Mouse (Mus musculus) WW6 (cell line): ENCODE measurements around the gene Nav2.
A peak's percentile ranks its signal among the peaks of the same experiment; 100 is the strongest.

Experiments used
- DNase-seq: peaks from one replicate; pipeline ENCODE4 v3.0.0-alpha.2; 2013; ENCODE audit warnings: low read depth, low spot score

The Nav2 gene

GRCm38 (mm10) chr7:49511820-49512453 lies 603.4 kb downstream of the Nav2 start:
- no peak for DNase-seq

GRCm38 (mm10) chr7:49513763-49514437 lies 605.4 kb downstream of the Nav2 start:
- DNase-seq, result no peak

- DNase-seq, result no peak
Observed at GRCm38 (mm10) chr7:49515012-49515411, 606.5 kb downstream of the Nav2 start.

- DNase-seq, result no peak
Observed at GRCm38 (mm10) chr7:49520504-49520903, 612.0 kb downstream of the Nav2 start.

GRCm38 (mm10) chr7:49521349-49521748 lies 612.8 kb downstream of the Nav2 start:
- DNase-seq, result no peak

- DNase-seq, result no peak
Observed at GRCm38 (mm10) chr7:49521976-49522375, 613.5 kb downstream of the Nav2 start.

DNA sequence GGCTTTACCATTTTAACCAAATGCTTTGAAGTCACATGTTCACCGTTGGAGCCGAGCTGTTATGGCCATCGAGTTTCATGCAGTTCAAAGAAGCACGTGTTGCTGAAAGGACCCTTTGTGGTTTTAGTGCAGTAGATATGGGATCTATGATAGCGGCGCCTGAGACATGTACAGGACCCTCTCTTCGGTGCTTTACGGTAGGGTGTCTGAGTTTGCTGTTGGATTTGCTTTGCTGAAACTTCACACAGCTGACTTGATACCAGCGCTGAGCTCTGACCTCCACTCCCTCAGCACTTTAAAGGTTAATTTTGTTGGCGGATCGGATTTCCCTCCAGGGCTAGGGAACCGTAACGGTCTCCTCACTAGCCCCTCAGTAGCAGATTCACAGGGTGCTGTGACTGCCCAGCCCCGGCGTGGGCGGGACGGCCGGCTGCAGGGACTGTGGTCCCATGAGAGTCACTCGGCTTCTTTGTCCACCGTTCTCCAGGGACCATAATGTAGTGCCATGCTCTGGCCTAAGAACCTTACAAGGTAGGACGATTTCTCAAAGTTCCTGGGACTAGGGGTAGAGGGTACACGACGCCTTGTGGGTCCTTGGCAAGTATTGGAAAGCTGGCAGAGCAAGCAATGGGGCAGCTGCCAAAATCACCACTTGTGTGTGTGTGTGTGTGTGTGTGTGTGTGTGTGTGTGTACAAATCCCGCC lies 614.0 kb downstream of the Nav2 start:
- peak; percentile 16 for DNase-seq

- DNase-seq, result no peak
Observed at GRCm38 (mm10) chr7:49523115-49523445, 614.6 kb downstream of the Nav2 start.

- no peak for DNase-seq
Observed at GRCm38 (mm10) chr7:49523729-49524128, 615.2 kb downstream of the Nav2 start.

DNA sequence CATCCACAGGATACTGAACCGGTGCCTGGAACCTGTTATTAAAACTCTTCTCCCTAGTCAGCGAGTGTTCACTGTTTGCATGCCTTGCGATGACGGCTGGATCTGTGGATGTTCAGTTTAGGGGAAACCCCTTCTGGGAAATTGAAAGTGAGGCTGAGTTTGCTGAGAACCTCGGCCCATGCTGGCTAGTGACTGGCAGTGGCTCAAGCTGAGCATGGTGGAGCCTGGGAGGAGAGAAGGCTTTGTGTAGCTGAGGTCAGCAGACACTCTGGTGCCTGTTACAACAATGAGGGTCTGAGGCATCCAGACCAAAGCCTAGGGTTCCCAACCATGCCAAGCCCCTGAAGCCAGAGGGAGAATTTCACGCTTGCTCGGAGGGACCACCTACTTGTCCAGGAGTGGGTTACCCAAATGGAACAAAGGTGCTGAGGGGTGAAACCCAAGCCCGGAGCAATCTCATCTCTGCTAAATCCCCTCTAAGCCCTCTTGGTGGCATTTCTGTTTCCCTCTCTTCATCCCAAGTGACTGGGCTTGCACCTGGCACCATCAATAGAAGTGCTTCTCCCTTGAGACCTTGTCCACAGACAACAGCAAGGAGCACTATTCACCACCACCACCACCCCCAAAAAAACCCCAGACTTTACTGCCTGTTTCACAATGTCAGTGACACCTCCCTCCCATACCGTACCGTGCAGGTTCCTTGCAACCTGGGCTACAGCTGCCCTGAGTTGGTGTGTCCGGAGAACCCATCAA lies 617.0 kb downstream of the Nav2 start:
- no peak for DNase-seq

- DNase-seq, result no peak
Observed at GRCm38 (mm10) chr7:49526101-49526499, 617.6 kb downstream of the Nav2 start.

- no peak for DNase-seq
Observed at GRCm38 (mm10) chr7:49527495-49527894, 619.0 kb downstream of the Nav2 start.

GRCm38 (mm10) chr7:49527925-49528324 lies 619.4 kb downstream of the Nav2 start:
- DNase-seq, result no peak

- DNase-seq, result no peak
Observed at GRCm38 (mm10) chr7:49529498-49529897, 621.0 kb downstream of the Nav2 start.

DNA sequence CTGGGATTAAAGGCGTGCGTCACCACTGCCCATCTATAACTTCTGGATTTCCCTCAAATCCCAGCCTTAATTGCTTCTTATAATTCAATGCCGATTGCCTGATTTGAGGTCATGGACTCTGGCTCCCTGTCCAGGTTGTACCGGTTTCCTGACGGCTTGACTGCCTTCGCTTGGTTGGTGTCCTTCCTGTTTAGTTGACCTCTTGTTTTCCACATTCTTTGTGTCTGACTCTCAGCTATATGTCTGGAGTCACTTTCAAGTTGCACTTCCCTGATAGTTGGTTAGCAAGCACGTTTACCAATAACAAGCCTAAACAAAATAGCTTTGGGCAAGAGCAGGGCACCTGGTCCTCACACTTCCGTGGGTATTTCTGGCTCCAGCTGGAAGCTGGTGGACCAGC lies 625.1 kb downstream of the Nav2 start:
- no peak for DNase-seq

DNA sequence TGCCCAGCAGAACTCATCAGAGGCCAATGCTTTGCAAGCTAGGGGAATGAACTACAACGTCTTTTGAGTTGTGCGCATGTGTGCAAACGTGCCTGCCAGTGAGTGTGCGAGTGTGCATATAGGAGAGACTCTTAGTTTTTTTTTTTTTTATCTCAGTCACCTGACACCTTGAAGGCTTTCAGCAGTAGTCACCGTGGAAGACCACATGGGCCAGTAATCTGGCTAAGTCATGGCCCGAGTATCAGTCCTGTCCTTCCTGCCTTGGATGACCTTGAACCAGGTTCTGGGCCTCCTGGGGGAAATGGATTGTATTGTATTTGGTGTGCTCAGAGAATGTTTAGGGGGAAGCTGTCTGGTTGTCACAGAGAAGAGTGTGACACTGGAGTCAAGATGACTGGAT lies 625.7 kb downstream of the Nav2 start:
- no peak for DNase-seq

- no peak for DNase-seq
Observed at GRCm38 (mm10) chr7:49538360-49538759, 629.8 kb downstream of the Nav2 start.

GRCm38 (mm10) chr7:49540181-49540580 lies 631.7 kb downstream of the Nav2 start:
- no peak for DNase-seq

DNA sequence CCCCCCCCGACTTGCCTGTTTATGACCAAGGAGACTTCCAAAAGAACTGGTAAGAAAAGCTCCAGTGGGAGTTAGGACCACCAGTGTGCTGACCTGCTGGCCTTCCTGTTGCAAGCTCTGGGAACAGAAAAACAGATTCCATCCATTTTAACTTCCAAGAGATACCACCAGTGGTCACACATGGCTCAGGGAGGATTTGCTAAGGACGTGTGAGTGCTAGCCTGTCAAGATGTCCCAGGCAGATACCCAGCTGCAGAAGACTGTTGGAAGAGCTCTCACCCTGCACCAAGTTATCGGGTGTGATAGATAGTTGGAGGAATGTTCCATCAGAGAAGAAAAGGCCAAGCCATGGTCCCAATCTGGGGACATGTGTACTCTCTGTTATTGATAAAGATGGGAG lies 633.6 kb downstream of the Nav2 start:
- no peak for DNase-seq

DNA sequence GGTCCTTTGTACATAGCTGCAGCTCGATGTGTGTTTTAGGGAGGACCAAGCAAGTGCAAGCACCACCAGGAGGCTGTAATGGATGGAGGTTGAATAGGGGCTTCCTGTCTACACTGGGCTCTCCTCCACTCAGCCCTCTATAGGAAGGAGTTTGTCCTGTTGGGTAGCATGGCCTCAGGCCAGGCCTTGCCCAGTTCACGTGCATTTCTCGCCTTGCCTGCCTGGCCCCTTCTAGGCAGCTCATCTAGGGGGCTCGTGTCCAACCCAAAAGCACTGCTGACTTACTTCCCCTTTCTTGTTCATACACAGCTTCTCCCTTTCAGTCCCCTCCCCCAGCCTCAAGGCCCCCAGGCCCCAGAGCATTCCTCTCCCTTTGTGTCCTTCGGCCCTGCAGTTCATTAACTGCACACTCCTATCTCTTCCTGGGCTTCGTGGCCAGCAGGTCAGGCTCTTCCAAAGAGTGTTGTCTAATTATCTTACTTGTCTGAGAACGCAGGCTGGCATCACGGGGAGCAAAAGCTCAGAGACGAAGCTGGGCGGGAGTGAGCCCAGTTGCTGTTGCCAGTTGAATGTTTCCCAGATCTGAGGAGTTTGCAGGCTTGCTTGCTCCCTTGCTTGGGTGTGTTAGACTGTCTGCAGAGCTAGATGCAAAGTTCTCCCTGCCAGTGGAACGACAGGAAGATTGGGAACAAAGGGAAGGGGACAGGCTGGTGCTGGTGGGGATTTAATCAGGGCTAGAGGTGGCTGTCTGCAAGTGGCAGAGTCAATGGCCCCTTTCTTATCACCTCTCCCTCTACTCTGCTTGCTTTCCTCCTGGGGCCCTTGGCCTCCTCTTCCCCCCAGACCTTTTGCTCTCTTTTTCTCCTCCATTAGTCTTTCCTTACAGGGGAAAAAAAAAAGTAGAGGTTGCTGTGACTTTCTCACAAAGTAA lies 636.5 kb downstream of the Nav2 start:
- no peak for DNase-seq

DNA sequence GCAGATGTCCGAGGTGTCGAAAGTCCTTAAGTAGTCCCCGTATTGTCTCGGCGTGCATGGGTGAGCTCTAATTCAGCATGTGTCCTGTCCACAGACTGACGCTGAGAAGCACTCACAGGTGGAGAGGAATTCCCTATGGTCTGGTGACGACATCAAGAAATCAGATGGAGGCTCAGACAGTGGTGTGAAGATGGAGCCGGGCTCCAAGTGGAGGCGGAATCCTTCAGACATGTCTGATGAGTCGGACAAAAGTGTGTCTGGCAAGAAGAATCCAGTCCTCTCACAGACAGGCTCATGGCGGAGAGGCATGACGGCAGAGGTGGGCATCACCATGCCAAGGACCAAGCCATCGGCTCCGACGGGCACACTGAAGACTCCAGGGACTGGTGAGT lies 637.2 kb downstream of the Nav2 start:
- DNase-seq, result no peak
